In the genomic region with DNA sequence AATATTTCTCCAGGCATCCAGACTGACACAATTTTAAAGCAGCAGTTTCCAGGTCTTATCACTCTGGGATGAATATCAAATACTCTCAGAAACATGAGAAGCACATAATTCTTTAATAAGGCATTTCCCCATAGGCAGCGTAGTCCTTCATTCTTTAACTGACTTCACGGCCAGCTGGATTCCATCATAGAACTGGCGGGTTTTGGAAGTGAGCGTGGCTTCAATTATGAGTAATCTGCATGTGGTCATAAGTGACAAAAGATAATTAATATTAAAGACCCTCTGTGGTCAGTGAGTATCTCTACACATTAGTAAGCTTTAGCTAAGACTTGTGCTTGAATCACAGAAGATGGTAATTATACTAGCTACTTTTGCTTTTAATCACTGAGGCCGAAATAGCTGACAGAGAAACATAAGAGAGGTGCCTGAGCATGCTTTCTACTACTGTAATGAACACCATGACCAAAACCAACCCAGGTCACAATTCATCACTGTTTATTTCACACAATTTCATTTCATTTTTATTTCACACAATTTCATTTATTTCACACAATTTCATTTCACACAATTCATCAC, we compare ENCODE assay signal across 19 mouse cellular contexts.
A peak's percentile ranks its signal among the peaks of the same experiment; 100 is the strongest.
DNase-seq lines count a peak whose midpoint lies in the region; ATAC-seq and TF ChIP-seq lines count a peak whose summit lies in the region.
"Had no signal": no experiment of that assay in that cellular context is flagged by ENCODE, and none has a peak within 500 bp of the region (broad histone marks: within the 10 kb centered on the region; RNA-seq: fewer than 3 reads in every experiment).

No protein-coding gene starts in this region.

- no peak for TF ChIP-seq POLR2A in limb, embryonic 14.5 days (IDR thresholded peaks at IDR 0.05; ENCODE audit: borderline replicate concordance, extremely low read depth, insufficient read depth, insufficient read length)

- DNase-seq in heart, postnatal 4 days = peak; percentile 13
- no peak for DNase-seq in heart, adult 11 months
- peak; percentile 20 for DNase-seq in limb, embryonic 14.5 days (ENCODE audit: low spot score)
- no peak for DNase-seq in limb, embryonic 10.5 days (ENCODE audit: low spot score)
- DNase-seq in A20 (ENCODE audit: low read depth, low spot score) = peak; percentile 36
- peak; percentile 27 for DNase-seq in embryonic facial prominence, embryonic 10.5 days (ENCODE audit: low spot score)
- no peak for DNase-seq in right cerebral cortex, adult 18-20 months
- no peak for DNase-seq in ovary, postnatal 10 days (ENCODE audit: low spot score)
- DNase-seq: adrenal gland, adult 8-10 months; cerebellum, adult 9-10 months; heart, postnatal 36 days; retina, postnatal 1 day; right cerebral cortex, postnatal 4 days had no signal

- H3K4me2 ChIP-seq in limb, embryonic 14.5 days (replicated peaks; ENCODE audit: low read depth, low read length, severe bottlenecking) = no peak overlapping the region
- H3K4me2 ChIP-seq: heart, embryonic 13.5 days; limb, embryonic 15.5 days; liver, embryonic 15.5 days had no signal

- no peaks in the 10 kb centered on the region for H3K9me3 ChIP-seq in limb, embryonic 14.5 days (ENCODE audit: control insufficient read depth, low read length)
- no peaks in the 10 kb centered on the region for H3K9me3 ChIP-seq in limb, embryonic 10.5 days (replicated peaks)
- no peaks in the 10 kb centered on the region for H3K9me3 ChIP-seq in embryonic facial prominence, embryonic 10.5 days
- H3K9me3 ChIP-seq: heart, embryonic 13.5 days; limb, embryonic 15.5 days; liver, embryonic 15.5 days had no signal

- 24% methylated on average over 5 of the region's 5 CpGs for WGBS in limb, embryonic 14.5 days
- 55% methylated on average over 5 of the region's 5 CpGs for WGBS in limb, embryonic 10.5 days
- 56% methylated on average over 5 of the region's 5 CpGs for WGBS in embryonic facial prominence, embryonic 10.5 days

- no peak overlapping the region for H3K4me3 ChIP-seq in limb, embryonic 14.5 days (replicated peaks; ENCODE audit: low read length)
- H3K4me3 ChIP-seq in limb, embryonic 10.5 days = no peak overlapping the region
- no peak overlapping the region for H3K4me3 ChIP-seq in embryonic facial prominence, embryonic 10.5 days
- H3K4me3 ChIP-seq: heart, embryonic 13.5 days; limb, embryonic 15.5 days; liver, embryonic 15.5 days had no signal

- no peaks in the 10 kb centered on the region for H3K27me3 ChIP-seq in limb, embryonic 14.5 days (ENCODE audit: control insufficient read depth, insufficient read depth, low read length)
- no peaks in the 10 kb centered on the region for H3K27me3 ChIP-seq in limb, embryonic 10.5 days (ENCODE audit: low read depth, poor library complexity, severe bottlenecking)
- H3K27me3 ChIP-seq in embryonic facial prominence, embryonic 10.5 days (replicated peaks; ENCODE audit: low read depth, poor library complexity, severe bottlenecking) = no peaks in the 10 kb centered on the region
- H3K27me3 ChIP-seq: heart, embryonic 13.5 days; limb, embryonic 15.5 days; liver, embryonic 15.5 days had no signal

- H3K4me1 ChIP-seq in limb, embryonic 14.5 days (ENCODE audit: control insufficient read depth, insufficient read depth, low read length) = 0 out of 2 replicates have a peak, but pooled peaks cover 2% of the 10 kb centered on the region
- H3K4me1 ChIP-seq in limb, embryonic 10.5 days = no peaks in the 10 kb centered on the region
- peaks cover 9% of the 10 kb centered on the region for H3K4me1 ChIP-seq in embryonic facial prominence, embryonic 10.5 days
- H3K4me1 ChIP-seq: liver, embryonic 15.5 days had no signal

- no peak overlapping the region for H3K9ac ChIP-seq in limb, embryonic 14.5 days (ENCODE audit: low read depth, low read length, severe bottlenecking)
- H3K9ac ChIP-seq: heart, embryonic 13.5 days; limb, embryonic 15.5 days; liver, embryonic 15.5 days had no signal

- no peak overlapping the region for H3K27ac ChIP-seq in limb, embryonic 14.5 days (replicated peaks; ENCODE audit: low read depth, low read length)
- no peak overlapping the region for H3K27ac ChIP-seq in limb, embryonic 10.5 days
- no peak overlapping the region for H3K27ac ChIP-seq in embryonic facial prominence, embryonic 10.5 days (replicated peaks)
- H3K27ac ChIP-seq: heart, embryonic 13.5 days; limb, embryonic 15.5 days; liver, embryonic 15.5 days had no signal

- no peaks in the 10 kb centered on the region for H3K36me3 ChIP-seq in limb, embryonic 14.5 days (ENCODE audit: control insufficient read depth, insufficient read depth, low read length)
- no peaks in the 10 kb centered on the region for H3K36me3 ChIP-seq in limb, embryonic 10.5 days
- H3K36me3 ChIP-seq in embryonic facial prominence, embryonic 10.5 days (replicated peaks) = no peaks in the 10 kb centered on the region
- H3K36me3 ChIP-seq: heart, embryonic 13.5 days; limb, embryonic 15.5 days; liver, embryonic 15.5 days had no signal

- ATAC-seq in limb, embryonic 14.5 days (ENCODE audit: low FRiP score, low read depth) = no peak
- ATAC-seq: hindbrain, embryonic 16.5 days; intestine, postnatal 0 days; Patski had no signal

Comparison
In these comparisons a context has a peak if more than half of its experiments do, and no peak if none do; other contexts are left out.
1. DNase-seq: peak in heart, postnatal 4 days (single experiment), limb, embryonic 14.5 days (single experiment), A20 (single experiment) and embryonic facial prominence, embryonic 10.5 days (single experiment); none in heart, adult 11 months (single experiment), limb, embryonic 10.5 days (single experiment), right cerebral cortex, adult 18-20 months (single experiment) and ovary, postnatal 10 days (single experiment).